Mouse (Mus musculus): ENCODE measurements around the gene Rnf227. TPM values are rescaled to one million over a fixed set of nuclear protein-coding genes. Genes with fewer than 3 reads are reported as not detected.
"Not testable (repeated sequence)": the region's sequence is repeated elsewhere in the genome, so short reads cannot be mapped to it uniquely, and the experiment has no call there.

Rnf227 gene
- polyA plus RNA-seq (2012; rRNA removed): 82.8 and 115 TPM in 2 replicates

GRCm38 (mm10) chr11:69340161-69341131 is at the start of gene Rnf227:
TSS of gene Rnf227 (plus strand) at chr11:69340461.
- DNase-seq (ENCODE audit: low read depth): peak; percentile 92
- TF ChIP-seq CTCF (IDR thresholded peaks at IDR 0.05; ENCODE audit: borderline replicate concordance, extremely low read depth, insufficient read depth, insufficient read length) (no peak), POLR2A (IDR thresholded peaks at IDR 0.05; ENCODE audit: borderline replicate concordance, extremely low read depth, insufficient read depth, insufficient read length, poor library complexity, severe bottlenecking) (peak; percentile 78)

GRCm38 (mm10) chr11:69291111-69291510 is 49.1 kb upstream of the Rnf227 start:
- TF ChIP-seq POLR2A (IDR thresholded peaks at IDR 0.05; ENCODE audit: borderline replicate concordance, extremely low read depth, insufficient read depth, insufficient read length, poor library complexity, severe bottlenecking) (no peak), CTCF (IDR thresholded peaks at IDR 0.05; ENCODE audit: borderline replicate concordance, extremely low read depth, insufficient read depth, insufficient read length) (no peak)
- DNase-seq (ENCODE audit: low read depth): no peak

- DNase-seq (ENCODE audit: low read depth): no peak
- TF ChIP-seq POLR2A (IDR thresholded peaks at IDR 0.05; ENCODE audit: borderline replicate concordance, extremely low read depth, insufficient read depth, insufficient read length, poor library complexity, severe bottlenecking): no peak
- no peak for TF ChIP-seq CTCF (IDR thresholded peaks at IDR 0.05; ENCODE audit: borderline replicate concordance, extremely low read depth, insufficient read depth, insufficient read length)
These were observed 45.0 kb upstream of the Rnf227 start for GRCm38 (mm10) chr11:69295286-69295685.

GRCm38 (mm10) chr11:69297799-69298198 is 42.5 kb upstream of the Rnf227 start:
- no peak for DNase-seq (ENCODE audit: low read depth)
- TF ChIP-seq POLR2A (IDR thresholded peaks at IDR 0.05; ENCODE audit: borderline replicate concordance, extremely low read depth, insufficient read depth, insufficient read length, poor library complexity, severe bottlenecking) (no peak), CTCF (IDR thresholded peaks at IDR 0.05; ENCODE audit: borderline replicate concordance, extremely low read depth, insufficient read depth, insufficient read length) (no peak)

GRCm38 (mm10) chr11:69298231-69298630 is 42.0 kb upstream of the Rnf227 start:
- no peak for DNase-seq (ENCODE audit: low read depth)
- TF ChIP-seq POLR2A (IDR thresholded peaks at IDR 0.05; ENCODE audit: borderline replicate concordance, extremely low read depth, insufficient read depth, insufficient read length, poor library complexity, severe bottlenecking): no peak
- no peak for TF ChIP-seq CTCF (IDR thresholded peaks at IDR 0.05; ENCODE audit: borderline replicate concordance, extremely low read depth, insufficient read depth, insufficient read length)

GRCm38 (mm10) chr11:69302817-69303216 is 37.4 kb upstream of the Rnf227 start:
- DNase-seq (ENCODE audit: low read depth): no peak
- TF ChIP-seq CTCF (IDR thresholded peaks at IDR 0.05; ENCODE audit: borderline replicate concordance, extremely low read depth, insufficient read depth, insufficient read length) (no peak), POLR2A (IDR thresholded peaks at IDR 0.05; ENCODE audit: borderline replicate concordance, extremely low read depth, insufficient read depth, insufficient read length, poor library complexity, severe bottlenecking) (no peak)

GRCm38 (mm10) chr11:69305291-69305690 is 35.0 kb upstream of the Rnf227 start:
- TF ChIP-seq POLR2A (IDR thresholded peaks at IDR 0.05; ENCODE audit: borderline replicate concordance, extremely low read depth, insufficient read depth, insufficient read length, poor library complexity, severe bottlenecking) (no peak), CTCF (IDR thresholded peaks at IDR 0.05; ENCODE audit: borderline replicate concordance, extremely low read depth, insufficient read depth, insufficient read length) (no peak)
- no peak for DNase-seq (ENCODE audit: low read depth)

GRCm38 (mm10) chr11:69306039-69306438 is 34.2 kb upstream of the Rnf227 start:
- TF ChIP-seq CTCF (IDR thresholded peaks at IDR 0.05; ENCODE audit: borderline replicate concordance, extremely low read depth, insufficient read depth, insufficient read length): no peak
- no peak for TF ChIP-seq POLR2A (IDR thresholded peaks at IDR 0.05; ENCODE audit: borderline replicate concordance, extremely low read depth, insufficient read depth, insufficient read length, poor library complexity, severe bottlenecking)
- DNase-seq (ENCODE audit: low read depth): no peak

- TF ChIP-seq CTCF (IDR thresholded peaks at IDR 0.05; ENCODE audit: borderline replicate concordance, extremely low read depth, insufficient read depth, insufficient read length) (no peak), POLR2A (IDR thresholded peaks at IDR 0.05; ENCODE audit: borderline replicate concordance, extremely low read depth, insufficient read depth, insufficient read length, poor library complexity, severe bottlenecking) (no peak)
- DNase-seq (ENCODE audit: low read depth): peak; percentile 45
These were observed 29.0 kb upstream of the Rnf227 start for GRCm38 (mm10) chr11:69311266-69311665.

GRCm38 (mm10) chr11:69316361-69316760 is 23.9 kb upstream of the Rnf227 start:
- no peak for DNase-seq (ENCODE audit: low read depth)
- no peak for TF ChIP-seq POLR2A (IDR thresholded peaks at IDR 0.05; ENCODE audit: borderline replicate concordance, extremely low read depth, insufficient read depth, insufficient read length, poor library complexity, severe bottlenecking)

GRCm38 (mm10) chr11:69318000-69318399 is 22.3 kb upstream of the Rnf227 start:
- not testable (repeated sequence) for DNase-seq (ENCODE audit: low read depth)

- no peak for DNase-seq (ENCODE audit: low read depth)
- TF ChIP-seq CTCF (IDR thresholded peaks at IDR 0.05; ENCODE audit: borderline replicate concordance, extremely low read depth, insufficient read depth, insufficient read length): no peak
- no peak for TF ChIP-seq POLR2A (IDR thresholded peaks at IDR 0.05; ENCODE audit: borderline replicate concordance, extremely low read depth, insufficient read depth, insufficient read length, poor library complexity, severe bottlenecking)
These were observed 18.7 kb upstream of the Rnf227 start for GRCm38 (mm10) chr11:69321580-69321979.
